In genomic region chr4:44555576-44555975, GRCm38 (mm10) we compare ENCODE assay signal across 19 mouse cellular contexts.
"Had no signal": no experiment of that assay in that cellular context is flagged by ENCODE, and none has a peak within 500 bp of the region (broad histone marks: within the 10 kb centered on the region; RNA-seq: fewer than 3 reads in every experiment).

No protein-coding gene starts in this region.

- H3K9me3 ChIP-seq: lung, embryonic 15.5 days; midbrain, embryonic 12.5 days; neural tube, embryonic 13.5 days; neural tube, embryonic 15.5 days; stomach, embryonic 15.5 days had no signal

- H3K27ac ChIP-seq: lung, embryonic 15.5 days; midbrain, embryonic 10.5 days; midbrain, embryonic 12.5 days; neural tube, embryonic 13.5 days; neural tube, embryonic 15.5 days; stomach, embryonic 15.5 days; stomach, postnatal 0 days had no signal

- ATAC-seq: liver, postnatal 0 days; lung, postnatal 0 days; midbrain, embryonic 16.5 days had no signal

- DNase-seq: liver, postnatal 0 days; lung, adult 2 months; lung, postnatal 4 days; midbrain, embryonic 14.5 days; retina, postnatal 1 day; right cerebral cortex, postnatal 14 days; thymus, adult 2 months; thymus, postnatal 25 days; thymus, postnatal 4 days had no signal

- H3K9ac ChIP-seq: liver, postnatal 0 days; lung, embryonic 15.5 days; midbrain, embryonic 12.5 days; neural tube, embryonic 13.5 days; neural tube, embryonic 15.5 days; stomach, embryonic 15.5 days had no signal

- H3K4me3 ChIP-seq: lung, embryonic 15.5 days; midbrain, embryonic 10.5 days; midbrain, embryonic 12.5 days; myocyte; neural tube, embryonic 13.5 days; neural tube, embryonic 15.5 days; stomach, embryonic 15.5 days had no signal

- H3K36me3 ChIP-seq: lung, embryonic 15.5 days; midbrain, embryonic 12.5 days; neural tube, embryonic 13.5 days; neural tube, embryonic 15.5 days; stomach, embryonic 15.5 days had no signal

- H3K4me2 ChIP-seq: lung, embryonic 15.5 days; midbrain, embryonic 12.5 days; neural tube, embryonic 13.5 days; neural tube, embryonic 15.5 days; stomach, embryonic 15.5 days had no signal

- H3K27me3 ChIP-seq: stomach, embryonic 15.5 days had no signal
